ENCODE assay signal across 10 mouse cellular contexts in genomic region chr2:71353306-71354054, GRCm38 (mm10). TPM values are rescaled to one million over a fixed set of nuclear protein-coding genes. Genes with fewer than 3 reads are reported as not detected.
DNase-seq lines count a peak whose midpoint lies in the region; ATAC-seq lines count a peak whose summit lies in the region.
"Had no signal": no experiment of that assay in that cellular context is flagged by ENCODE, and none has a peak within 500 bp of the region (broad histone marks: within the 10 kb centered on the region; RNA-seq: fewer than 3 reads in every experiment).

No protein-coding gene starts in this region.

- H3K4me2 ChIP-seq in midbrain, embryonic 11.5 days: no peak overlapping the region
- H3K4me2 ChIP-seq in midbrain, embryonic 15.5 days: no peak overlapping the region
- H3K4me2 ChIP-seq: liver, embryonic 15.5 days had no signal

- ATAC-seq in midbrain, embryonic 11.5 days (ENCODE audit: low FRiP score): no peak
- ATAC-seq in midbrain, embryonic 15.5 days (replicated peaks): no peak
- peak; percentile 79; the same call in 1 of the 2 replicates for ATAC-seq in monocyte, adult 5-6 weeks (replicated peaks; ENCODE audit: insufficient number of reproducible peaks, low FRiP score, low TSS enrichment, poor library complexity, severe bottlenecking)
- ATAC-seq: Patski had no signal

- peak; percentile 86 for DNase-seq in midbrain, embryonic 11.5 days (ENCODE audit: low spot score, missing footprints)
- DNase-seq in heart, postnatal 10 days: peak; percentile 34 to 37
- DNase-seq in T-cell, adult 2 months (ENCODE audit: low spot score): no peak
- DNase-seq in spleen, postnatal 4 days (ENCODE audit: low spot score in 2 of 2): no peak

- no peaks in the 10 kb centered on the region for H3K9me3 ChIP-seq in midbrain, embryonic 11.5 days (ENCODE audit: control insufficient read depth, low read length)
- H3K9me3 ChIP-seq in midbrain, embryonic 15.5 days: no peaks in the 10 kb centered on the region
- H3K9me3 ChIP-seq: liver, embryonic 15.5 days had no signal

- H3K36me3 ChIP-seq in midbrain, embryonic 11.5 days (ENCODE audit: control insufficient read depth, insufficient read depth, low read length): no peaks in the 10 kb centered on the region
- H3K36me3 ChIP-seq in midbrain, embryonic 15.5 days (replicated peaks): 0 out of 2 replicates have a peak, but pooled peaks cover 4% of the 10 kb centered on the region
- H3K36me3 ChIP-seq: liver, embryonic 15.5 days had no signal

- H3K4me3 ChIP-seq in midbrain, embryonic 11.5 days (ENCODE audit: low read depth, low read length): no peak overlapping the region
- H3K4me3 ChIP-seq in midbrain, embryonic 15.5 days: no peak overlapping the region
- H3K4me3 ChIP-seq in brown adipose tissue, adult 24 weeks (ENCODE audit: insufficient read depth, low read depth, low read length): no peak overlapping the region
- H3K4me3 ChIP-seq: liver, embryonic 15.5 days; myocyte had no signal

- no peaks in the 10 kb centered on the region for H3K27me3 ChIP-seq in midbrain, embryonic 11.5 days (ENCODE audit: control insufficient read depth, insufficient read depth, low read length)
- H3K27me3 ChIP-seq in midbrain, embryonic 15.5 days (replicated peaks): no peaks in the 10 kb centered on the region
- H3K27me3 ChIP-seq: liver, embryonic 15.5 days; Patski had no signal

- WGBS in midbrain, embryonic 11.5 days: 63% methylated on average over 10 of the region's 10 CpGs
- 60% methylated on average over 10 of the region's 10 CpGs for WGBS in midbrain, embryonic 15.5 days

- no peak overlapping the region for H3K9ac ChIP-seq in midbrain, embryonic 11.5 days (ENCODE audit: low read length)
- H3K9ac ChIP-seq in midbrain, embryonic 15.5 days: no peak overlapping the region
- H3K9ac ChIP-seq: liver, embryonic 15.5 days had no signal

- H3K27ac ChIP-seq in midbrain, embryonic 11.5 days (ENCODE audit: low read depth, low read length): no peak overlapping the region
- H3K27ac ChIP-seq in midbrain, embryonic 15.5 days: no peak overlapping the region
- H3K27ac ChIP-seq in brown adipose tissue, adult 24 weeks (replicated peaks; ENCODE audit: low read depth, low read length): 0 out of 2 replicates have a peak overlapping the region, but pooled peaks have one; percentile 7
- H3K27ac ChIP-seq: liver, embryonic 15.5 days had no signal

- H3K4me1 ChIP-seq in midbrain, embryonic 11.5 days (ENCODE audit: control insufficient read depth, insufficient read depth, low read length): peaks cover 3% of the 10 kb centered on the region
- H3K4me1 ChIP-seq in midbrain, embryonic 15.5 days: peaks cover 5% of the 10 kb centered on the region; the same call in 1 of the 2 replicates
- peaks cover 4% of the 10 kb centered on the region; the same call in 1 of the 2 replicates for H3K4me1 ChIP-seq in brown adipose tissue, adult 24 weeks (ENCODE audit: control insufficient read depth, insufficient read depth, insufficient read length, low read length)

- intact Hi-C loops in heart, postnatal 10 days (cut with DNase I): no loop called here

RNA-seq across cellular contexts. Expression of gene Slc25a12, which starts 14.1 kb away (rescaled TPM):
- polyA plus RNA-seq in midbrain, embryonic 11.5 days (2014; fragmentation: Nextera tagmentation; extraction: Ambion mirVana): 39.3 and 43.2 TPM in 2 replicates
- 101 and 109 TPM in 2 replicates for polyA plus RNA-seq in midbrain, embryonic 15.5 days (2015; fragmentation: Nextera tagmentation; extraction: Ambion mirVana)
- 4.6 and 5.6 TPM in 2 replicates for polyA plus RNA-seq in brown adipose tissue, adult 24 weeks (2012; ENCODE audit: insufficient read depth, insufficient read length, missing spikeins)
- 100 to 1,000 TPM; 213 to 220 TPM for total RNA-seq in heart, postnatal 10 days (2021)
- total RNA-seq in monocyte, adult 5-6 weeks (2017): 29.7 to 68.1 TPM (median 37.1 TPM) in 3 replicates

RNA-seq across cellular contexts. Expression of gene Hat1, which starts 35.3 kb away (rescaled TPM):
- polyA plus RNA-seq in midbrain, embryonic 11.5 days (2014; fragmentation: Nextera tagmentation; extraction: Ambion mirVana): 193 and 201 TPM in 2 replicates
- polyA plus RNA-seq in midbrain, embryonic 15.5 days (2015; fragmentation: Nextera tagmentation; extraction: Ambion mirVana): 42.2 and 45.7 TPM in 2 replicates
- 15.5 and 16.6 TPM in 2 replicates for polyA plus RNA-seq in brown adipose tissue, adult 24 weeks (2012; ENCODE audit: insufficient read depth, insufficient read length, missing spikeins)
- 10 to 100 TPM; 40.7 to 48.3 TPM for total RNA-seq in heart, postnatal 10 days (2021)
- 67.0 to 78.5 TPM (median 73.6 TPM) in 3 replicates for total RNA-seq in monocyte, adult 5-6 weeks (2017)

Comparison
In these comparisons a context has a peak if more than half of its experiments do, and no peak if none do; other contexts are left out.
1. DNase-seq: peak in midbrain, embryonic 11.5 days (single experiment) and heart, postnatal 10 days (2 of 2); none in T-cell, adult 2 months (single experiment) and spleen, postnatal 4 days (0 of 2).